Mouse (Mus musculus): Measurements from ENCODE around the gene 2810021J22Rik. TPM values are rescaled to one million over a fixed set of nuclear protein-coding genes. Genes with fewer than 3 reads are reported as not detected.

Gene 2810021J22Rik
- polyA plus RNA-seq, 1 experiment from 2014 or later = 3.3 TPM

Other genes with a start within 250 kb of the 2810021J22Rik start
- gene Olfr323, start 236.7 kb upstream of the 2810021J22Rik start, polyA plus RNA-seq (2015; fragmentation: Nextera tagmentation; extraction: Ambion mirVana) = not detected in 2 replicates
- 0.68 and 0.96 TPM in 2 replicates for gene Trim58, start 226.8 kb upstream of the 2810021J22Rik start, polyA plus RNA-seq (2015; fragmentation: Nextera tagmentation; extraction: Ambion mirVana)
- gene Olfr322, start 208.4 kb upstream of the 2810021J22Rik start, polyA plus RNA-seq (2015; fragmentation: Nextera tagmentation; extraction: Ambion mirVana) = not detected in 2 replicates
- not detected in 2 replicates for gene Olfr320, start 186.1 kb upstream of the 2810021J22Rik start, polyA plus RNA-seq (2015; fragmentation: Nextera tagmentation; extraction: Ambion mirVana)
- not detected in 2 replicates for gene Olfr319, start 168.1 kb upstream of the 2810021J22Rik start, polyA plus RNA-seq (2015; fragmentation: Nextera tagmentation; extraction: Ambion mirVana)
- gene Olfr318, start 143.2 kb upstream of the 2810021J22Rik start, polyA plus RNA-seq (2015; fragmentation: Nextera tagmentation; extraction: Ambion mirVana) = not detected in 2 replicates
- gene Olfr317, start 128.0 kb upstream of the 2810021J22Rik start, polyA plus RNA-seq (2015; fragmentation: Nextera tagmentation; extraction: Ambion mirVana) = not detected in 2 replicates
- gene Olfr316, start 114.5 kb upstream of the 2810021J22Rik start, polyA plus RNA-seq (2015; fragmentation: Nextera tagmentation; extraction: Ambion mirVana) = not detected in 2 replicates
- gene Olfr315, start 94.0 kb upstream of the 2810021J22Rik start, polyA plus RNA-seq (2015; fragmentation: Nextera tagmentation; extraction: Ambion mirVana) = not detected in 2 replicates
- gene Olfr314, start 84.3 kb upstream of the 2810021J22Rik start, polyA plus RNA-seq (2015; fragmentation: Nextera tagmentation; extraction: Ambion mirVana) = 0.08 TPM in 1 of 2 replicates, not detected in the other
- 0.47 and 0.66 TPM in 2 replicates for gene Fam183b, start 65.3 kb upstream of the 2810021J22Rik start, polyA plus RNA-seq (2015; fragmentation: Nextera tagmentation; extraction: Ambion mirVana)
- 0.12 and 0.17 TPM in 2 replicates for gene Olfr313, start 52.2 kb upstream of the 2810021J22Rik start, polyA plus RNA-seq (2015; fragmentation: Nextera tagmentation; extraction: Ambion mirVana)
- 0.11 and 0.13 TPM in 2 replicates for gene Olfr312, start 38.0 kb upstream of the 2810021J22Rik start, polyA plus RNA-seq (2015; fragmentation: Nextera tagmentation; extraction: Ambion mirVana)
- gene Olfr311, start 28.0 kb upstream of the 2810021J22Rik start, polyA plus RNA-seq (2015; fragmentation: Nextera tagmentation; extraction: Ambion mirVana) = 0.17 and 0.24 TPM in 2 replicates
- gene Gm12258, start 20.1 kb upstream of the 2810021J22Rik start, polyA plus RNA-seq (2015; fragmentation: Nextera tagmentation; extraction: Ambion mirVana) = 3.9 and 5.2 TPM in 2 replicates
- gene Zfp39, start 37.0 kb downstream of the 2810021J22Rik start, polyA plus RNA-seq (2015; fragmentation: Nextera tagmentation; extraction: Ambion mirVana) = 3.3 and 3.5 TPM in 2 replicates
- 0.16 and 0.41 TPM in 2 replicates for gene Btnl10, start 50.7 kb downstream of the 2810021J22Rik start, polyA plus RNA-seq (2015; fragmentation: Nextera tagmentation; extraction: Ambion mirVana)
- 151 and 166 TPM in 2 replicates for gene Rnf187, start 71.7 kb downstream of the 2810021J22Rik start, polyA plus RNA-seq (2015; fragmentation: Nextera tagmentation; extraction: Ambion mirVana)
- 14.4 and 14.9 TPM in 2 replicates for gene Hist3h2ba, start 81.7 kb downstream of the 2810021J22Rik start, polyA plus RNA-seq (2015; fragmentation: Nextera tagmentation; extraction: Ambion mirVana)
- gene Hist3h2a, start 87.5 kb downstream of the 2810021J22Rik start, polyA plus RNA-seq (2015; fragmentation: Nextera tagmentation; extraction: Ambion mirVana) = 26.4 and 28.5 TPM in 2 replicates
- 0.43 and 0.76 TPM in 2 replicates for gene Trim17, start 87.5 kb downstream of the 2810021J22Rik start, polyA plus RNA-seq (2015; fragmentation: Nextera tagmentation; extraction: Ambion mirVana)
- gene Trim11, start 110.9 kb downstream of the 2810021J22Rik start, polyA plus RNA-seq (2015; fragmentation: Nextera tagmentation; extraction: Ambion mirVana) = 25.6 and 28.2 TPM in 2 replicates

Measured in heart, embryonic 13.5 days (tissue).